Mouse (Mus musculus): ENCODE measurements around the gene Tmem82.
A peak's percentile ranks its signal among the peaks of the same experiment; 100 is the strongest.
"Not testable (repeated sequence)": the region's sequence is repeated elsewhere in the genome, so short reads cannot be mapped to it uniquely, and the experiment has no call there.

The Tmem82 gene

DNA sequence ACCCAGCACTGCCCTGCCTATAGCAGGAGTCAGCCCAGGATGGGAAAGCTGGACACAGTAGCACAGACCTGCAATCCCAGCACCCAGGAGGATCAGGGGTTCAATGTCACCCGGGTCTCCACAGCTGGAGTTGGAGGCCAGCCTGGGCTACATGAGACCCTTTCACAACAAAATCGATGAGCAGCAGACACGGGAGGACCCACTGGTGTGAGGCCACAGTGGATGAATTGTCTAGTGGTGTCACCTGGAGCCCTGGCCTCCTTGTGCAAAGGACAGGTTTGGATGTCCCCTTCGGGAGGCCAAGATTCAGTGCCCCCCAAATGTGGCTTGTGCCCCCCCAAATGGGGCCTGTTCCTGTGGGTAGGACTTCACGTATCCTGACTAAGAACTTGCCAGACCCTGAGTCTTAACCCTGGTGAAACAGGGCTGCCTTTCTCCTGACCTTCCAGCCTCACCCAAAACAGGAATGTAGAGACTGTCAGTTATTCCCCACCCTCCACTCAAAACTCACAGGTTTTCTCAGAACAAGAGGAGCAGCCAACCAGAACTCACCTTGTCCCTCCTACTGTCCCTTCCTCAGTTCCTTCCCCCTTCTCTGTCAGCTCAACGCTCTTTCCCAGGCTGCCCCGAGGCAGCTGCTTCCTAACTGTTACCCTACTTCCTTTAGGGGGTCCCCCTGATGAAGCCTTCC lies 45.6 kb downstream of the Tmem82 start:
- DNase-seq, result peak; percentile 93

DNA sequence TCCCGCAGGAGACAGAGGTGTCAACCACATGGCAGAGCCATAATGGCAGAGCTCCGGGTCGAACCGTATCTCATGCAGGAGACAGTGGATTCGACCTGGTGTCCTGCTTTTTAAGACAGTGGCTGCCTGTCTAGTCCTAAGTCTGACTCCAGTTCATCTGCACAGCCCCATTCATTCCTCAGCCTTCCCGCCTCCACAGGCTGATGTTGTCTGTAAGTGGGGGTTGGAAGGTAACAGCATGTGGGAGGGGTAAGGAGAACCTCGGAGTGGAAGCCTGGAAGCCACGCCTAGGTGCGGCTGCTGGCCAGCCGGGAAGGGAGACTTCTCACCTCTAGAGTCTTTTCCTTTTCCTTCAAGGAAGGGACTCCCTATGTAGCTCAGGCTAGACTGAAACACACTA lies 46.5 kb downstream of the Tmem82 start:
- DNase-seq, result peak; percentile 94

DNA sequence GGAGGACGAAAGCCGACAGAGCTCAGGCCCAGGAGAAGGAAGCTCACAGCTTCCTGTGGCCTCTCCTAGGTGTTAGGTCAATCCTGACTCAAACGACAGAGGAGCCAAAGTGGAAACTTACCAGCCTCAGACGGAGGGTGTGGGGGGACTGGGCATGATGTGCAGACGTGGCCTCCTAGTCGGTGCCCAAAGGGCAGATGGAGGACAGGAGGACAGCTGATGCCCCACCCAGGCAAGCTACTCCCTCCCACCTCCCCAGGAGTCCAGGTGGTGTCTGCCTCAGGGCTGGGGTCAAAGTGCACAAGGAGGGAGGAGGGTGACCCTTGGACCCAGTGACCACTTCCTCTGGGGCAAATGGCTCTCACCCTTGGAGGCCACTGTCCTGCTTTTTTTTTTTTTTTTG lies 47.1 kb downstream of the Tmem82 start:
- DNase-seq, result peak; percentile 97

DNA sequence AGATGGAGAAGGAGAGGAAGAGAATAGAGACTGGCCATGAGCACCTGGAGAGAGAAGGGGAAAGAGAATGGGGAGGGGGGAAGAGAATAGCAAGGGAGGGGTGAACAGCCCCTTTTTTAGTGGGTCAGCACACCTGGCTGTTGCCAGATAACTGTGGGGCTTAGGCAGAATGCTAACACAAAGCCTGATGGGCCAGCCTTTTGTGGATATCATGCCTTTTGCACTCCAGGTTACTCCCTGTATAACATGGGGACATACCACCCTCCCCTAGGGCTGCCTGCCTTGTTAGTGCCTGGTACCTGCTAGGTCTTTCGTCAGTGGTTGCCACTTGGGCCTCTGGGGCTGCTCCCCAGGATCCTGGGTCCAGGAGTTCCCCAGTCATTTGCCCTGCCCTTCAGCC lies 47.6 kb downstream of the Tmem82 start:
- no peak for DNase-seq

DNA sequence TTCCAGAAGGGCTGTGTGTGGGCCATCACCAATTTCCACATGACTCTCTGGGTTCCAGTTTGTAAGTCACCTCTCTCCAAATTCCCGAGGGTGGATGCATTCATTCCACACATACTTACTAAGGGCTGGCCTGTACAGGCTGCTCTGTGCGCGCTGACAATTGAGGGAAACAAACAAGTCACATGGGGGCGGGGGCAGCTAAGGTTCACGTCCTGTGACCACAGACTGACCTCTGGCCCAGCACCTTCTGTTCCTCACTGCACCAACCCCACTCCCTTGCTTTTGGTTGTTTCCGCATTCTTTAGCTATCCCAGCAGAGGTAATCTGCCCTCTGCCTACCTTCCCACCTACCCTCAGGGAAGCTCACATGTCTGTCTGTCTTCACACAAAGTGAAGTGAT lies 48.4 kb downstream of the Tmem82 start:
- peak; percentile 98 for DNase-seq

DNA sequence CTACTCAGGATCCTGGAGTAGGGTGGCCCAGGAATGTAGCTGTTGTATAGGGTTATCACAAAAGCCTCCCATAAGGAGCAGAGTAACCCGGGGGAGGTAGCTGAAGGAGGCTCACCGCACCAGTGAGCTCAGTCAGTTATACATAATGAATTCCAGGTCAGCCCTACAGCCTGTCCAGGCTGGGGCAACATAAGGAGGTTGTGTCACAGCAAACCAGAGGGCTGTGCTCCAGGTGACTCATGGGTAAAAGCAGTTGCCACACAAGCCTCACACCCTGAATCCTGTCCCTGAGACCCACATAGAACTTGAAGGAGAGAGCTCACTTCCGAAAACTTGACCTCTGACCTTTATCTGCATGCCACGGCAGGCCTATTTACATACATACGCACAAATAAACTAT lies 49.5 kb downstream of the Tmem82 start:
- DNase-seq, result no peak

DNA sequence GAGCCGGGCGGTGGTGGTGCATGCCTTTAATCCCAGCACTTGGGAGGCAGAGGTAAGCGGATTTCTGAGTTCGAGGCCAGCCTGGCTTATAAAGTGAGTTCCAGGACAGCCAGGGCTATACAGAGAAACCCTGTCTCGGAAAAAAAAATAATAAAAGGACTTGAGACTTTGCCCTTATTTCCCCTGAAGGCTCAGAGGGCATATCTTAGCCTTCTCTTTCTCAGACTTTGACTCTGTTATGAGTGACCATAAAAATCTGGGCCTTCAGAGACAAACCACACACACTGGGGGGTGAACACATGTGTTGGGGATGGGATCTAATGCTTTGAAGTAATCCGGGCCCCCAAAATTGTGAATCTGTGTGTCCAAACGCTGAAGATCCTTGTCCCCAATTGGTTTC lies 51.3 kb downstream of the Tmem82 start:
- DNase-seq, result not testable (repeated sequence)

DNA sequence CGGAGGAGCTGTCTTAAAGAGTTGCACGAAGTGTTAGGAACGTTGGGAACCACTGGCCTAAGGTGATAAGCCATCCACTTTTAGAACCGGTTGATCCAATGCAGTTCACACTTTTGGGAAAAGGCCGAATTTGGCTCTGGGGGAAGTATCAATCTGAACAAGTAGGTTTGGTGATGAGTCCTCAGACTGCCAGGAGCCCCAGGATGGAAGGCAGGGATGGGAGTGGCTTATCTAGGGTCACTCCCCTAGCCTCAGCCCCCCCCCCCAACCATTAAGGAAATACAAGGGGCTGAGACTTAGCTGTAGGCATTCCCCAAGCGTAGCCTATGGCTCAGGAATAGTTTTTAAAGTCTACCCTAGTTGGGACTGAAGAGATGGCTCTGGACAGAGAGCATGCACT lies 52.2 kb downstream of the Tmem82 start:
- DNase-seq, result no peak

DNA sequence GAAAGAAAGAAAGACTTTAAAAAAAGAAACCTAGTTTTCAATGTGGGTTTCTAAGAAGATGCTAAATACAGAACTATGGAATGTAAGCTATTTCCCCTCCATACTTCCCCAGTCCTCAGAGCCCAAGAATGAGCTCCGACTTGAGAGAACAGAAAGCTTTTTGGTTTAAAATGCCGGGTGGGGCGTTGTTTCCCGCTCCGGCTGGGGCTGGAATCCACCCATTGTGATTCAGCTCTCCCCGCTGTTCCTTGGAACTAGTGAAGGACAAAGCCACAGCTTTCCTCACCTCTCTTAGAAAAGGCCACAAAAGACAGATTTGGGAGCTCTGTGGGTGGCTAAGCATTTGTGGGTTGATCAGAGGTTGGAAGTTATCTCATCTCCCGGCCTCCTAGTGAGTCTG lies 53.1 kb downstream of the Tmem82 start:
- no peak for DNase-seq

DNA sequence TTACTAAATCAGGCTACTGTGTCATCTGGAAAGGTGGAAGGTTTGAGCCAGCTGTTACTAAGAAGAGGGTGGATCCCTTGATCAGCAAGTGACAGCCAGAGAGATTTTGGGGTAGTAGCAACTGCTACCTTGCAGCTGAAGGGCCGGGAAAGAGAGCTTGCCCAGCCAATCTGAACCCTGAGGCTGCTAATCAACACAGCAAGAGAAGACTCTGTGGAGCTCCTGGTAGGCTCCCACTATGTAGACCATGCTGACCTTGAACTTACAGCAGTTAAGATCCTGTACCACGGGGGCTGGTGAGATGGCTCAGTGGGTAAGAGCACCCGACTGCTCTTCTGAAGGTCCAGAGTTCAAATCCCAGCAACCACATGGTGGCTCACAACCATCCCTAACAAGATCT lies 53.8 kb downstream of the Tmem82 start:
- DNase-seq, result no peak

DNA sequence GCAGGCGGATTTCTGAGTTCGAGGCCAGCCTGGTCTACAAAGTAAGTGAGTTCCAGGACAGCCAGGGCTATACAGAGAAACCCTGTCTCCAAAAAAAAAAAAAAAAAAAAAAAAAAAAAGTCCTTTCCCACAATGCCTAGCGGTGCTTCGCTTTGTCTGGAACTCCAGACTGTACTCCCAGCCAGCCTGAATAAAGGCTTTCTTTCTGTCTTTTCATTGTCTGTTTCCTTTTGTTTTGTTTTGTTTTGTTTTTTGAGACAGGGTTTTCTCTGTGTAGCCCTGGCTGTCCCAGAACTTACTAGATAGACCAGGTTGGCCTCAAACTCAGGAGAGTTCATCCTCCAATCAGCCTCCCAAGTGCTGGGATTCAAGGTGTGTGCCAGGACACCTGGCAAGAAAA lies 54.2 kb downstream of the Tmem82 start:
- DNase-seq, result no peak
